Mouse (Mus musculus) neural tube, postnatal 0 days (tissue): ENCODE results near the gene Usp4. TPM values are rescaled to one million over a fixed set of nuclear protein-coding genes. Genes with fewer than 3 reads are reported as not detected.

Experiments
- polyA plus RNA-seq: library from polyadenylated mRNA; unstranded; fragments of >200 nt; fragmentation: Nextera tagmentation; extraction: Ambion mirVana; gene quantifications from 2 replicates; pipeline ENCODE4 v1.2.1, GENCODE M21; 2015

Usp4 gene
- 72.1 and 82.6 TPM in 2 replicates for polyA plus RNA-seq

GRCm38 (mm10) chr9:108347540-108348289 lies at the start of gene Usp4:
Gene Usp4, plus strand, starts transcription at chr9:108347853.

GRCm38 (mm10) chr9:108305629-108306520 lies 41.8 kb upstream of the Usp4 start, which contains the start of the genes Rhoa and Tcta:
Gene Rhoa, plus strand, starts transcription at chr9:108306129.
Gene Tcta, minus strand, starts transcription at chr9:108306160.

GRCm38 (mm10) chr9:108338886-108339781 lies 8.5 kb upstream of the Usp4 start, which contains the start of gene Gpx1:
Gene Gpx1, plus strand, starts transcription at chr9:108338903.

GRCm38 (mm10) chr9:108392676-108393075 lies 45.0 kb downstream of the Usp4 start, which contains the start of gene 1700102P08Rik:
Gene 1700102P08Rik, plus strand, starts transcription at chr9:108392805.

GRCm38 (mm10) chr9:108428384-108428783 lies 80.7 kb downstream of the Usp4 start, which contains the start of gene Ccdc36:
Gene Ccdc36, minus strand, starts transcription at chr9:108428484.

GRCm38 (mm10) chr9:108436182-108436581 lies 88.5 kb downstream of the Usp4 start, which contains the start of gene BC048562:
Gene BC048562, plus strand, starts transcription at chr9:108436482.

Other genes starting within 250 kb of the Usp4 start
- gene Bsn, start 157.5 kb upstream of the Usp4 start, polyA plus RNA-seq = 8.2 and 11.6 TPM in 2 replicates
- gene Dag1, start 83.9 kb upstream of the Usp4 start, polyA plus RNA-seq = 74.1 and 75.7 TPM in 2 replicates
- 112 and 121 TPM in 2 replicates for gene Nicn1, start 57.4 kb upstream of the Usp4 start, polyA plus RNA-seq
- gene Amt, start 51.0 kb upstream of the Usp4 start, polyA plus RNA-seq = 30.6 and 33.3 TPM in 2 replicates
- 249 and 260 TPM in 2 replicates for gene Rhoa, start 41.7 kb upstream of the Usp4 start, polyA plus RNA-seq
- gene Tcta, start 41.7 kb upstream of the Usp4 start, polyA plus RNA-seq = 69.9 and 77.0 TPM in 2 replicates
- 433 and 522 TPM in 2 replicates for gene Gpx1, start 8.9 kb upstream of the Usp4 start, polyA plus RNA-seq
- 0.32 and 1.1 TPM in 2 replicates for gene 1700102P08Rik, start 45.0 kb downstream of the Usp4 start, polyA plus RNA-seq
- 1.4 and 1.6 TPM in 2 replicates for gene Ccdc36, start 80.6 kb downstream of the Usp4 start, polyA plus RNA-seq
- not detected in 2 replicates for gene BC048562, start 88.6 kb downstream of the Usp4 start, polyA plus RNA-seq
- gene Ccdc71, start 112.7 kb downstream of the Usp4 start, polyA plus RNA-seq = 47.1 and 52.8 TPM in 2 replicates
- 46.3 and 48.3 TPM in 2 replicates for gene Klhdc8b, start 113.7 kb downstream of the Usp4 start, polyA plus RNA-seq
- 16.0 and 18.2 TPM in 2 replicates for gene Lamb2, start 131.9 kb downstream of the Usp4 start, polyA plus RNA-seq
- 47.0 and 53.7 TPM in 2 replicates for gene Usp19, start 142.7 kb downstream of the Usp4 start, polyA plus RNA-seq
- gene Qars, start 159.9 kb downstream of the Usp4 start, polyA plus RNA-seq = 52.8 and 54.8 TPM in 2 replicates
- gene Qrich1, start 169.0 kb downstream of the Usp4 start, polyA plus RNA-seq = 74.5 and 75.7 TPM in 2 replicates
- gene Impdh2, start 212.4 kb downstream of the Usp4 start, polyA plus RNA-seq = 102 and 104 TPM in 2 replicates
- 93.4 and 94.7 TPM in 2 replicates for gene Ndufaf3, start 219.6 kb downstream of the Usp4 start, polyA plus RNA-seq
- gene Dalrd3, start 222.0 kb downstream of the Usp4 start, polyA plus RNA-seq = 240 and 273 TPM in 2 replicates
- 215 and 248 TPM in 2 replicates for gene Wdr6, start 230.9 kb downstream of the Usp4 start, polyA plus RNA-seq
- 48.8 and 51.4 TPM in 2 replicates for gene P4htm, start 249.8 kb downstream of the Usp4 start, polyA plus RNA-seq